Mouse (Mus musculus) neural tube, embryonic 15.5 days (tissue): Measurements from ENCODE around the gene Crtc3. TPM values are rescaled to one million over a fixed set of nuclear protein-coding genes. Genes with fewer than 3 reads are reported as not detected.

ENCODE experiments used
- ATAC-seq: fragments of 200-750 bp; cut with Nextera tagmentation; 2 replicates; pipeline ENCODE4 v1.8.0; 2017; ENCODE audit warnings: mild to moderate bottlenecking, moderate TSS enrichment, moderate library complexity; ENCODE audit not compliant: low FRiP score
- H3K27ac ChIP-seq: fragments of 300-500 bp; sonication (generic); replicated peaks from 2 replicates; pipeline ENCODE4 v1.5.1; 2015; ENCODE audit warnings: mild to moderate bottlenecking, inconsistent platforms
- H3K27me3 ChIP-seq: fragments of 300-500 bp; sonication (generic); replicated peaks from 2 replicates; pipeline ENCODE4 v1.6.1; 2015; ENCODE audit warnings: inconsistent platforms
- H3K36me3 ChIP-seq: fragments of 300-500 bp; sonication (generic); 2 replicates; pipeline ENCODE4 v1.6.1; 2015; ENCODE audit warnings: inconsistent platforms
- H3K4me1 ChIP-seq: fragments of 300-500 bp; sonication (generic); 2 replicates; pipeline ENCODE4 v1.6.1; 2015; ENCODE audit warnings: inconsistent platforms
- H3K4me2 ChIP-seq: fragments of 300-500 bp; sonication (generic); 2 replicates; pipeline ENCODE4 v1.6.1; 2015; ENCODE audit warnings: inconsistent platforms, mild to moderate bottlenecking, moderate library complexity
- H3K4me3 ChIP-seq: fragments of 300-500 bp; sonication (generic); replicated peaks from 2 replicates; pipeline ENCODE4 v1.5.1; 2015; ENCODE audit warnings: mild to moderate bottlenecking, inconsistent platforms
- H3K9ac ChIP-seq: fragments of 300-500 bp; sonication (generic); replicated peaks from 2 replicates; pipeline ENCODE4 v1.6.1; 2015; ENCODE audit warnings: mild to moderate bottlenecking, inconsistent platforms
- H3K9me3 ChIP-seq: fragments of 300-500 bp; sonication (generic); replicated peaks from 2 replicates; pipeline ENCODE4 v1.6.1; 2016; ENCODE audit warnings: inconsistent platforms
- WGBS: fragments of 180-500 bp; shearing (Covaris S2); methylation state at CpG from one replicate; pipeline ENCODE4 v1.1.7; 2015; ENCODE audit warnings: mixed read lengths; 5-methylcytosine and 5-hydroxymethylcytosine counted together
- polyA plus RNA-seq: library from polyadenylated mRNA; unstranded; fragments of >200 nt; fragmentation: Nextera tagmentation; extraction: Ambion mirVana; gene quantifications from 2 replicates; pipeline ENCODE4 v1.2.1, GENCODE M21; 2015

Crtc3 gene
- polyA plus RNA-seq, 1 experiment from 2014 or later = 18.4 TPM

- H3K4me3 ChIP-seq = no peak overlapping the region
- H3K9ac ChIP-seq = no peak overlapping the region
- no peak overlapping the region for H3K4me2 ChIP-seq
- H3K36me3 ChIP-seq = no peaks in the 10 kb centered on the region
- no peak for ATAC-seq
- peak overlapping the region; percentile 51; the same call in 1 of the 2 replicates for H3K27ac ChIP-seq
- peaks cover 43% of the 10 kb centered on the region for H3K4me1 ChIP-seq
- no peaks in the 10 kb centered on the region for H3K27me3 ChIP-seq
- 61% methylated on average over 9 of the region's 9 CpGs for WGBS
- no peaks in the 10 kb centered on the region for H3K9me3 ChIP-seq
Observed at GRCm38 (mm10) chr7:80636953-80637800, 51.5 kb downstream of the Crtc3 start.

GRCm38 (mm10) chr7:80636288-80636952 is 52.3 kb downstream of the Crtc3 start:
- H3K9ac ChIP-seq = no peak overlapping the region
- WGBS = 62% methylated on average over 17 of the region's 17 CpGs

GRCm38 (mm10) chr7:80635866-80636265 is 52.8 kb downstream of the Crtc3 start:
- H3K36me3 ChIP-seq = no peaks in the 10 kb centered on the region
- no peak overlapping the region for H3K27ac ChIP-seq
- H3K9ac ChIP-seq = no peak overlapping the region
- H3K9me3 ChIP-seq = no peaks in the 10 kb centered on the region
- no peak overlapping the region for H3K4me3 ChIP-seq
- peaks cover 44% of the 10 kb centered on the region for H3K4me1 ChIP-seq
- no peak for ATAC-seq
- WGBS = 80% methylated on average over 5 of the region's 5 CpGs
- H3K4me2 ChIP-seq = no peak overlapping the region
- no peaks in the 10 kb centered on the region for H3K27me3 ChIP-seq

More at GRCm38 (mm10) chr7:80636288-80636952, 52.3 kb downstream of the Crtc3 start:
- Histone ChIP-seq H3K4me2 (no peak overlapping the region), H3K36me3 (no peaks in the 10 kb centered on the region), H3K27ac (peak overlapping the region; percentile 51; the same call in 1 of the 2 replicates), H3K27me3 (no peaks in the 10 kb centered on the region), H3K4me1 (peaks cover 43% of the 10 kb centered on the region), H3K9me3 (no peaks in the 10 kb centered on the region), H3K4me3 (no peak overlapping the region)
- ATAC-seq = no peak

- H3K36me3 ChIP-seq = no peaks in the 10 kb centered on the region
- H3K9ac ChIP-seq = no peak overlapping the region
- no peak overlapping the region for H3K4me2 ChIP-seq
- no peak overlapping the region for H3K27ac ChIP-seq
- H3K9me3 ChIP-seq = no peaks in the 10 kb centered on the region
- no peaks in the 10 kb centered on the region for H3K27me3 ChIP-seq
- no peak for ATAC-seq
- 67% methylated on average over 9 of the region's 9 CpGs for WGBS
- no peak overlapping the region for H3K4me3 ChIP-seq
- peaks cover 45% of the 10 kb centered on the region for H3K4me1 ChIP-seq
Observed at GRCm38 (mm10) chr7:80634741-80635140, 53.9 kb downstream of the Crtc3 start.

GRCm38 (mm10) chr7:80633635-80634034 is 55.0 kb downstream of the Crtc3 start:
- Histone ChIP-seq H3K4me3 (no peak overlapping the region), H3K27me3 (no peaks in the 10 kb centered on the region), H3K9me3 (no peaks in the 10 kb centered on the region), H3K9ac (no peak overlapping the region), H3K4me2 (no peak overlapping the region), H3K27ac (no peak overlapping the region), H3K4me1 (peaks cover 53% of the 10 kb centered on the region), H3K36me3 (no peaks in the 10 kb centered on the region)
- WGBS = 95% methylated on average over 2 of the region's 2 CpGs
- no peak for ATAC-seq

GRCm38 (mm10) chr7:80631993-80632392 is 56.7 kb downstream of the Crtc3 start:
- H3K36me3 ChIP-seq = no peaks in the 10 kb centered on the region
- H3K27ac ChIP-seq = no peak overlapping the region
- 59% methylated on average over 6 of the region's 6 CpGs for WGBS
- no peaks in the 10 kb centered on the region for H3K9me3 ChIP-seq
- H3K4me1 ChIP-seq = peaks cover 47% of the 10 kb centered on the region
- no peaks in the 10 kb centered on the region for H3K27me3 ChIP-seq
- H3K4me2 ChIP-seq = no peak overlapping the region
- no peak overlapping the region for H3K4me3 ChIP-seq
- no peak overlapping the region for H3K9ac ChIP-seq
- ATAC-seq = no peak

GRCm38 (mm10) chr7:80631405-80631804 is 57.3 kb downstream of the Crtc3 start:
- no peak overlapping the region for H3K27ac ChIP-seq
- H3K4me3 ChIP-seq = no peak overlapping the region
- no peaks in the 10 kb centered on the region for H3K27me3 ChIP-seq
- no peaks in the 10 kb centered on the region for H3K36me3 ChIP-seq
- no peaks in the 10 kb centered on the region for H3K9me3 ChIP-seq
- H3K4me2 ChIP-seq = no peak overlapping the region
- no peak for ATAC-seq
- WGBS = 67% methylated on average over 3 of the region's 3 CpGs
- no peak overlapping the region for H3K9ac ChIP-seq
- peaks cover 42% of the 10 kb centered on the region for H3K4me1 ChIP-seq

- Histone ChIP-seq H3K4me3 (no peak overlapping the region), H3K36me3 (no peaks in the 10 kb centered on the region), H3K9me3 (no peaks in the 10 kb centered on the region), H3K9ac (no peak overlapping the region), H3K4me1 (peaks cover 25% of the 10 kb centered on the region), H3K4me2 (no peak overlapping the region; the same call in 1 of the 2 replicates), H3K27ac (no peak overlapping the region; the same call in 1 of the 2 replicates), H3K27me3 (no peaks in the 10 kb centered on the region)
- 74% methylated on average over 12 of the region's 12 CpGs for WGBS
- ATAC-seq = no peak
Observed at GRCm38 (mm10) chr7:80629369-80629768, 59.3 kb downstream of the Crtc3 start.

- Histone ChIP-seq H3K4me2 (no peak overlapping the region; the same call in 1 of the 2 replicates), H3K9ac (no peak overlapping the region), H3K27ac (no peak overlapping the region; the same call in 1 of the 2 replicates), H3K36me3 (0 out of 2 replicates have a peak, but pooled peaks cover 4% of the 10 kb centered on the region), H3K4me3 (no peak overlapping the region), H3K4me1 (peaks cover 25% of the 10 kb centered on the region), H3K27me3 (no peaks in the 10 kb centered on the region), H3K9me3 (no peaks in the 10 kb centered on the region)
- WGBS = 72% methylated on average over 8 of the region's 8 CpGs
- ATAC-seq = no peak
Observed at GRCm38 (mm10) chr7:80628708-80629183, 59.9 kb downstream of the Crtc3 start.

GRCm38 (mm10) chr7:80626943-80627342 is 61.7 kb downstream of the Crtc3 start:
- no peaks in the 10 kb centered on the region for H3K27me3 ChIP-seq
- no peak overlapping the region for H3K9ac ChIP-seq
- no peak overlapping the region for H3K27ac ChIP-seq
- H3K4me2 ChIP-seq = no peak overlapping the region
- H3K36me3 ChIP-seq = 0 out of 2 replicates have a peak, but pooled peaks cover 4% of the 10 kb centered on the region
- H3K4me1 ChIP-seq = peaks cover 23% of the 10 kb centered on the region
- no peak for ATAC-seq
- H3K9me3 ChIP-seq = no peaks in the 10 kb centered on the region
- no peak overlapping the region for H3K4me3 ChIP-seq
- 91% methylated on average over 5 of the region's 5 CpGs for WGBS

- no peak for ATAC-seq
- H3K4me2 ChIP-seq = no peak overlapping the region
- no peaks in the 10 kb centered on the region for H3K9me3 ChIP-seq
- H3K9ac ChIP-seq = no peak overlapping the region
- H3K27ac ChIP-seq = no peak overlapping the region
- no peaks in the 10 kb centered on the region for H3K27me3 ChIP-seq
- peaks cover 9% of the 10 kb centered on the region for H3K36me3 ChIP-seq
- H3K4me1 ChIP-seq = peaks cover 12% of the 10 kb centered on the region
- H3K4me3 ChIP-seq = no peak overlapping the region
- 91% methylated on average over 7 of the region's 7 CpGs for WGBS
Observed at GRCm38 (mm10) chr7:80625841-80626240, 62.8 kb downstream of the Crtc3 start.
